Mouse (Mus musculus) limb, embryonic 12.5 days (tissue): ENCODE results near the gene Rexo2. TPM values are rescaled to one million over a fixed set of nuclear protein-coding genes. Genes with fewer than 3 reads are reported as not detected.
"Not testable (repeated sequence)": the region's sequence is repeated elsewhere in the genome, so short reads cannot be mapped to it uniquely, and the experiment has no call there.

ENCODE experiments used
- ATAC-seq: fragments of 200-750 bp; cut with Nextera tagmentation; 2 replicates; pipeline ENCODE4 v1.8.0; 2017; ENCODE audit warnings: low read depth, moderate TSS enrichment; ENCODE audit not compliant: insufficient number of reproducible peaks, insufficient read depth, low FRiP score, low TSS enrichment
- H3K27ac ChIP-seq: fragments of 300-500 bp; sonication (generic); 2 replicates; pipeline ENCODE4 v1.5.1; 2016; ENCODE audit warnings: mild to moderate bottlenecking, moderate library complexity
- H3K27me3 ChIP-seq: fragments of 300-500 bp; sonication (generic); 2 replicates; pipeline ENCODE4 v1.6.1; 2016; ENCODE audit warnings: mild to moderate bottlenecking, moderate library complexity
- H3K36me3 ChIP-seq: fragments of 300-500 bp; sonication (generic); 2 replicates; pipeline ENCODE4 v1.6.1; 2016; ENCODE audit warnings: mild to moderate bottlenecking, moderate library complexity
- H3K4me1 ChIP-seq: fragments of 300-500 bp; sonication (generic); replicated peaks from 2 replicates; pipeline ENCODE4 v1.6.1; 2016
- H3K4me2 ChIP-seq: fragments of 300-500 bp; sonication (generic); 2 replicates; pipeline ENCODE4 v1.6.1; 2016; ENCODE audit warnings: mild to moderate bottlenecking, moderate library complexity
- H3K4me3 ChIP-seq: fragments of 300-500 bp; sonication (generic); replicated peaks from 2 replicates; pipeline ENCODE4 v1.5.1; 2016; ENCODE audit warnings: mild to moderate bottlenecking
- H3K9ac ChIP-seq: fragments of 300-500 bp; sonication (generic); replicated peaks from 2 replicates; pipeline ENCODE4 v1.6.1; 2016; ENCODE audit warnings: mild to moderate bottlenecking, moderate library complexity
- H3K9me3 ChIP-seq: fragments of 300-500 bp; sonication (generic); 2 replicates; pipeline ENCODE4 v1.6.1; 2016; ENCODE audit warnings: mild to moderate bottlenecking, moderate library complexity
- whole genome bisulfite sequencing: fragments of 180-500 bp; shearing (Covaris S2); methylation state at CpG from one replicate; pipeline ENCODE4 v1.1.7; 2016; 5-methylcytosine and 5-hydroxymethylcytosine counted together
- polyA plus RNA-seq: library from polyadenylated mRNA; unstranded; fragments of >200 nt; fragmentation: Nextera tagmentation; extraction: Ambion mirVana; gene quantifications from 2 replicates; pipeline ENCODE4 v1.2.1, GENCODE M21; 2016

Gene Rexo2
- polyA plus RNA-seq, 1 experiment from 2014 or later = 93.8 TPM

DNA sequence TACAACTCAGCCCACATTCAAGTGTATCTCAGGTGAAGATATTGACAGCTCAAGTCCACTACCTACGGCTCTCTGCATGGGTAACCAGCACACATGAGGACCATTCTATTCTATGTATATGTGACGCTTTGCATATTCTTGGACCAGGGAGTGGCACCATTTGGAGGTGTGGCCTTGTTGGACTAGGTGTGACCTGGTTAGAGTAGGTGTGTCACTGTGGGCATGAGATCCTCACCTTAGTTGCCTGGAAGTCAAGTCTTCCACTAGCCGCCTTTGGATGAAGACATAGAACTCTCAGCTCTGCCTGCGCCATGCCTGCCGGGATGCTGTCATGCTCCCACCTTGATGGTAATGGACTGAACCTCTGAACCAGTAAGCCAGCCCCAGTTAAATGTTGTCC, 13.0 kb downstream of the Rexo2 start:
- not testable (repeated sequence) for H3K4me2 ChIP-seq, H3K4me3 ChIP-seq, H3K9ac ChIP-seq, H3K27me3 ChIP-seq, H3K4me1 ChIP-seq, H3K9me3 ChIP-seq, ATAC-seq, H3K27ac ChIP-seq
- H3K36me3 ChIP-seq = peaks cover 54% of the 10 kb centered on the region
- 98% methylated on average over 5 of the region's 5 CpGs for WGBS

DNA sequence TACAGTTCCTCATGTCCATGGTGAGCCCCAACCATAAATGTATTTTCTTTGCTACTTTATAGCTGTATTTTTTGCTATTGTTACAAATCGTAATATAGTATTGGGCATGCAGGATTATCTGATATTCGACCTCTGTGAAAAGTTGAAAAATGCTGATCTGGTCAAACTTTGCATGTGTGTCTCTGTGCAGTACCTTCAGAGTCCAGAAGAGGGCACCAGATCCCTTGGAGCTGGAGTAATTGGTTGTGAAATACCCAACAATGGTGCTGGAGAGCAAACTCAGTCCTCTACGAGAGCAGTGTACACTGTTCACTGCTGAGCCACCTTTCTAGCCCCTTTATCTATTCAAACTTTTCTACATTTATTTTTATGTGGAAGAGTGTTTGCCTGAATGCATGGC, 13.6 kb downstream of the Rexo2 start:
- Histone ChIP-seq H3K9ac (no peak overlapping the region), H3K4me1 (no peaks in the 10 kb centered on the region), H3K4me2 (no peak overlapping the region), H3K27me3 (no peaks in the 10 kb centered on the region), H3K27ac (no peak overlapping the region), H3K4me3 (no peak overlapping the region), H3K36me3 (peaks cover 48% of the 10 kb centered on the region), H3K9me3 (peaks cover 9% of the 10 kb centered on the region; the same call in 1 of the 2 replicates)
- no peak for ATAC-seq
- 68% methylated on average over 3 of the region's 3 CpGs for WGBS

DNA sequence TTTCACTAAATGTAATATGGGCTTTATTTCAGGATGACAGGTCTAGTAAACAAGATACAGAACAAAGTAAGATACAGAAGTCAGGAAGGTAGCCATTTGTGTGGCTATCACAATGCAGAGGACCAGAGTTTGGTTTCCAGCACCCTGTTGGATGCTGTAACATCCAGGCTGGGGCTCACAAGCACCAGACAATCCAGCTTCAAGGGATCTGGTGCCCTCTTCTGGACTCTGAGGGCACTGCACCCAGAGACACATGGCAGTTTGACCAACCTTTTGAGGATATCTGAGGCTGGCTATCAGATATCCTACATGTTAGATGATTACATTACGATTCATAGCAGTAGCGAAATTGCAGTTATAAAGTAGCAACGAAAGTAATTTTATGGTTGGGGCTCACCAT, 14.8 kb downstream of the Rexo2 start:
- Histone ChIP-seq H3K9ac (no peak overlapping the region), H3K4me1 (no peaks in the 10 kb centered on the region), H3K36me3 (peaks cover 37% of the 10 kb centered on the region), H3K27me3 (no peaks in the 10 kb centered on the region), H3K27ac (no peak overlapping the region), H3K4me2 (no peak overlapping the region), H3K4me3 (no peak overlapping the region), H3K9me3 (peaks cover 9% of the 10 kb centered on the region; the same call in 1 of the 2 replicates)
- WGBS = 94% methylated on average over 3 of the region's 3 CpGs
- no peak for ATAC-seq

DNA sequence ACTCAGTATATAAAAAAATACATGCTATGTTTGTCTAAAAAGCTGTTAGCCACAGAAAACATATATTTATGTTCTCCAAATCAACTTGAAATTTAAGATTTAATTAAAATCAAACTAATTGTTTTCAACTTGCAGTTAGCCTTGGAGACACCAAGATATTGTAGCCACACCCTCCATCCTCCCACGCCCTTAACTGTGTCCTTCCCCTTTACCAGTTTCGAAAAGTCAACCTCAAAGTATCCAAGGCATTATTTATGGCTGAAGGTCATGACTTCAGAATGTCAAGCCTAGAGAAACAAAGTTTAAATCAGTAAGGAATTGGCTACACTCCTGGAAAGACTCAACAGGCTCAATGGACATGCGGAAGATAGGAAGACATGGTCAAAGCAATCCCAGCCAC, 18.9 kb downstream of the Rexo2 start:
- 84% methylated on average over 3 of the region's 3 CpGs for WGBS
- H3K4me1 ChIP-seq = no peaks in the 10 kb centered on the region
- H3K9me3 ChIP-seq = 0 out of 2 replicates have a peak, but pooled peaks cover 4% of the 10 kb centered on the region
- H3K27me3 ChIP-seq = no peaks in the 10 kb centered on the region
- H3K4me3 ChIP-seq = no peak overlapping the region
- H3K4me2 ChIP-seq = no peak overlapping the region
- H3K27ac ChIP-seq = no peak overlapping the region
- H3K9ac ChIP-seq = no peak overlapping the region
- H3K36me3 ChIP-seq = peaks cover 12% of the 10 kb centered on the region; the same call in 1 of the 2 replicates
- no peak for ATAC-seq

DNA sequence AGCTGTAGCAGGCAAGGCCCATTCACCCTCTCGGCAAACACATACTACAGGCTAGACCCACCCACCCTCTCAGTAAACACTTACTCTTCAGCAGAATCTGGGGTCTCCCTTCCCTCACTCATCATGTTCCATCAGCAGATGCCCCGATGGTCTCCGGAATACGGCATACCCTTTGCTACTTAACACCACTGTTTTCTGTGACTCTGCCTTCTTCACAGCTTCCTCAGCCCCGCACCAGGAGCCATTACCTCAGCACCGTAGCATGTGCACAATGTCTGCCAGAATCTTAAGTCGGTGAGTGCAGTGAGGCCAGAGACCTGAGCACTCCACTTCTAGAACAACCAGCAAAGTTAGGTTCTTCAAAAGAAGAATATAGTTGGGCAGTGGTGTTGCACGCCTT, 19.7 kb downstream of the Rexo2 start:
- Histone ChIP-seq H3K4me2 (no peak overlapping the region), H3K27me3 (no peaks in the 10 kb centered on the region), H3K4me3 (no peak overlapping the region), H3K9me3 (0 out of 2 replicates have a peak, but pooled peaks cover 4% of the 10 kb centered on the region), H3K27ac (no peak overlapping the region), H3K9ac (no peak overlapping the region), H3K4me1 (no peaks in the 10 kb centered on the region), H3K36me3 (peaks cover 7% of the 10 kb centered on the region; the same call in 1 of the 2 replicates)
- WGBS = 89% methylated on average over 8 of the region's 8 CpGs
- ATAC-seq = no peak

DNA sequence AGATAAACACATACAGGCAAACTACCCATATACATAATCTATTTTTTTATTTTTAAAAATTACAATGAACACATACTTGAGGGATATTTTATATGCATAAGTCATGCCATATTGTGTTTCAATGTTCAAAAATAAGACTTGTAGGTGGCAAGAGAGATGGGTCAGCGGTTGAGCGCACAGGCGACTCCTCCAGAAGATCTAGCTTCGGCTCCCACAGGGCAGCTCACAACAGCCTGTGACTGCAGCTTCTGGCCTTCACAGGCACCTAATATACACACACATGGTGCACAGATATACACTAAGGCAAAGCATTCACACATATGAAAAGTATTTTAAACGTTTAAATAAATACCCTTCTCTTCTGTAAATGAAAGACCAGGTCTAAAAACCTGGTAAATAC, 21.0 kb downstream of the Rexo2 start:
- Histone ChIP-seq H3K27me3 (no peaks in the 10 kb centered on the region), H3K4me3 (no peak overlapping the region), H3K4me1 (no peaks in the 10 kb centered on the region), H3K27ac (no peak overlapping the region), H3K36me3 (no peaks in the 10 kb centered on the region), H3K9ac (no peak overlapping the region), H3K9me3 (no peaks in the 10 kb centered on the region), H3K4me2 (no peak overlapping the region)
- no peak for ATAC-seq
- whole genome bisulfite sequencing = 87% methylated on average over 5 of the region's 5 CpGs

DNA sequence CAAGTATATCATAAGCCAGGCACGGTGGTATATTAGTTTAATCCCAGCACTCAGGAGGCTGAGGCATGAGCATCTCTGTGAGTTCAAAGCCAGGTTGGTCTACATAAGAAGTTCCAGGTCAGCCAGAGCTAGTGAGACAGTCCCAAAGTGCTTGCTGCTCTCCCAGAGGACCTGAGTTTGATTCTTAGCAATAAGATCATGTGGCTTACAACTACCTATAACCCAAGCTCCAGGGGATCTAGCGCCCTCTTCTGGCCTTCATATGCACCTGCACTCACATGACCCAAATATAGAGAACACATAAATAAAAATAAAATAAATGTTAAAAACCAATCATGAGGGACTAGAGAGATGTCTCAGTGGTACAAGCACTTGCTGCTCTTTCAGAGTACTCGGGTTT, 21.5 kb downstream of the Rexo2 start:
- 66% methylated on average over 3 of the region's 3 CpGs for WGBS
- ATAC-seq = no peak

DNA sequence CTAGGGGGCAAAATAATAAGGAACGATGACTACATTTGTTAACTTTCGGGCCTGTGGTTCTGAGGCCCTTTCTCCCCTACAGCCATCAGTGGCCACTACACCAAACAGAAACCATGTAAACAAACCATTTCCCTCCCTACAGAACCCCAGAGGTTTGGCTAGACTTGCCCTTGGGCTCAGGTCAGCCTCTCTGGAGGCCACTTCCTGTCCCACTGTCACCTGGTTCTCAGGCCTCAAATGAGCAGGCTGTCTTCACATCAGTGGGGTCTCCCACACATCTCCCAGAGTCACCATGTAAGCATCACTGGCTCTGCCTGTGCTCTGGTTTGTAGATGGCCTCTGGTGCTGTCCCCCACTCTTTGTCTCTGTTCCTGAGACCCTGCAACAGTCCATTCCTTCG, 24.5 kb downstream of the Rexo2 start:
- Histone ChIP-seq H3K4me2 (no peak overlapping the region), H3K4me1 (no peaks in the 10 kb centered on the region), H3K9ac (no peak overlapping the region), H3K27me3 (no peaks in the 10 kb centered on the region), H3K9me3 (no peaks in the 10 kb centered on the region), H3K4me3 (no peak overlapping the region), H3K36me3 (no peaks in the 10 kb centered on the region), H3K27ac (no peak overlapping the region)
- no peak for ATAC-seq
- 87% methylated on average over 3 of the region's 3 CpGs for WGBS

More for the DNA sequence above, 21.5 kb downstream of the Rexo2 start:
- no peaks in the 10 kb centered on the region for H3K27me3 ChIP-seq
- H3K4me2 ChIP-seq = no peak overlapping the region
- no peaks in the 10 kb centered on the region for H3K9me3 ChIP-seq
- H3K36me3 ChIP-seq = no peaks in the 10 kb centered on the region
- no peaks in the 10 kb centered on the region for H3K4me1 ChIP-seq
- no peak overlapping the region for H3K27ac ChIP-seq
- H3K4me3 ChIP-seq = no peak overlapping the region
- H3K9ac ChIP-seq = no peak overlapping the region

DNA sequence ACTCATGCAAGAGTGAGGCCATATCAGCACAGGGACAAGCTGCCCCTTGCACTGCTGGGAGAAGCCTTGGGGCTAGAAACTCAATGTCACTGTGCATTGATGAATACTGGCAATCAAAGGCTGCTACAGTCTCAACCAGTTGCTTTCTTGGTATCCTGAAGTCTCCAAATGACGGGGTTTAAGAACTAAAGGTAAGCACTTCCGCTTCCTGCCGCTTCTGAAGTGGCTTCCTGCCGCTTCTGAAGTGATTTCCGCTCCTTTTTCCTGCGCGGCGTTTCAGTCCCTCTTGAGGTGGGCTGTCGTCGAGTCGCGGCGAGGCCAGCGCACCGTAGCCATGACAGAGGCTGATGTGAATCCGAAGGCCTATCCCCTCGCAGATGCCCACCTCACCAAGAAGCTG, 30.4 kb downstream of the Rexo2 start:
- Histone ChIP-seq H3K9ac (no peak overlapping the region), H3K4me1 (no peaks in the 10 kb centered on the region), H3K27ac (no peak overlapping the region), H3K9me3 (no peaks in the 10 kb centered on the region), H3K27me3 (no peaks in the 10 kb centered on the region), H3K36me3 (no peaks in the 10 kb centered on the region), H3K4me2 (no peak overlapping the region), H3K4me3 (no peak overlapping the region)
- WGBS = 87% methylated on average over 17 of the region's 17 CpGs
- no peak for ATAC-seq

DNA sequence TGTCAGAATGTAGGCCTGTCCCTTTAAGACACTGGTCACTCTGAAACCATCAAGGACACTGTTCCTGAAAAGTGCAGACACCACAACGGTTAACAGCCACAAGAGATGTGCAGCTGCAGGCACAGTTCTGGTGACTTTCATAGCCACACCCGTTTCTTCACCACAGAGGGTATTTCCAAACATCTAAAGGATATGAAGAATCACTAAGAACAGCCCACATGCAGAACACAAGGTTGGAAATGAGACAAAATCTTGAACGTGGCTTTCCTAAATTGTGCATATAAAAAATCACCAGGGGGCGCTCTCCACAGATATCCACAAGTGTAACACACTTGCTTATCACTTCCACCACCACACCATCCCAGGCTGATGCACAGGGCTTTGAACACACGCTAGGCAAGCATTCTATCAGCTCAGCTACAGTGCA, 32.6 kb downstream of the Rexo2 start:
- WGBS = 39% methylated on average over 5 of the region's 5 CpGs
- no peaks in the 10 kb centered on the region for H3K36me3 ChIP-seq
- H3K9me3 ChIP-seq = no peaks in the 10 kb centered on the region
- no peak for ATAC-seq
- H3K27me3 ChIP-seq = no peaks in the 10 kb centered on the region
- no peak overlapping the region for H3K4me2 ChIP-seq
- H3K4me3 ChIP-seq = no peak overlapping the region
- H3K9ac ChIP-seq = no peak overlapping the region
- no peak overlapping the region for H3K27ac ChIP-seq
- no peaks in the 10 kb centered on the region for H3K4me1 ChIP-seq

DNA sequence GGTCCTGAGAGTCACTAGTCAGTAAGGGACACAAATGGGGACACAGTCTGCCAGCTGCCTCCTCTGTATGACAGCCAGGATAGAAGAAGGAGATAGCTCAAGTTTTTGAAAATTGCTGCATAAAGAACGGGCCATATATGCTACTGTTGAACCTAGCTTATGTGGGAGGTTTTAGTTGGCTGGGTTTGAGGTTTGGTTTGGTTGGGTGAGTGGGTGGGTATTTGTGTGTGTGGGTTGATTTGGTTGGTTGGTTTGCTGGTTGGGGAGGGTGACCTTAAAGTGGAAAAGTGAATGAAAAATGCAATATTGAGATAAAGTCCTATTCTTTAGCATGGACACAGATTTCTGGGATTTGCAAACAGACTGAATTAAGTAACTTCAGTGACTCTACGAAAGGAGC, 35.6 kb downstream of the Rexo2 start:
- no peaks in the 10 kb centered on the region for H3K4me1 ChIP-seq
- H3K9ac ChIP-seq = no peak overlapping the region
- 79% methylated on average over 2 of the region's 2 CpGs for WGBS
- no peak overlapping the region for H3K27ac ChIP-seq
- H3K36me3 ChIP-seq = no peaks in the 10 kb centered on the region
- H3K27me3 ChIP-seq = no peaks in the 10 kb centered on the region
- no peak overlapping the region for H3K4me2 ChIP-seq
- no peak overlapping the region for H3K4me3 ChIP-seq
- no peaks in the 10 kb centered on the region for H3K9me3 ChIP-seq
- no peak for ATAC-seq

DNA sequence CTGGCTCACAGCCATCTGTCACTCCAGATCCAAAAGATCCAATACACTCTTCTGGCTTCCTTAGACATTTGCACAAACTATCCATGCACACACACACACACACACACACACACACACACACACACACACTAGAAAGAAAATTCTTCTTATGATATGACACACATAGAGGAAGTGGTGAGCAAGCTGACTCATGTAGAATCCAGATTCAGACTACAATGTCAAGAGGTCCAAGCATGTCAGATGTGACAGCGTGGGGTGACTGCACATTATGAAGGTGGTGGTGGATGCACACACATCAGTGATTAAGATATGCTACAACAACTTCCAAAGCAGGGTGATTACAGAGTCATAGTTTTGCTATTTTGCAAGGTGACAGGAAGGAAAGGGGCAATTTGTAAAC, 36.5 kb downstream of the Rexo2 start:
- Histone ChIP-seq H3K9me3 (no peaks in the 10 kb centered on the region), H3K27me3 (no peaks in the 10 kb centered on the region), H3K36me3 (no peaks in the 10 kb centered on the region), H3K9ac (no peak overlapping the region), H3K4me1 (no peaks in the 10 kb centered on the region), H3K4me2 (no peak overlapping the region), H3K4me3 (no peak overlapping the region), H3K27ac (no peak overlapping the region)
- WGBS = 90% methylated on average over 1 of the region's 1 CpGs
- ATAC-seq = no peak
